Mouse (Mus musculus) cerebellum, adult 2 months (tissue): Measurements from ENCODE around the gene Tbce.

Experiments used
- CTCF ChIP-seq: fragments of 200-500 bp; IDR thresholded peaks from 2 replicates; pipeline ENCODE4 v1.5.1; 2011; ENCODE audit warnings: low read depth, mild to moderate bottlenecking, control low read depth, low read length, moderate library complexity, borderline replicate concordance; ENCODE audit not compliant: insufficient read depth
- POLR2A ChIP-seq: fragments of 200-500 bp; IDR thresholded peaks from 2 replicates; pipeline ENCODE4 v1.6.1; 2011; ENCODE audit warnings: low read length, control low read depth, borderline replicate concordance; ENCODE audit not compliant: insufficient read depth

DNA sequence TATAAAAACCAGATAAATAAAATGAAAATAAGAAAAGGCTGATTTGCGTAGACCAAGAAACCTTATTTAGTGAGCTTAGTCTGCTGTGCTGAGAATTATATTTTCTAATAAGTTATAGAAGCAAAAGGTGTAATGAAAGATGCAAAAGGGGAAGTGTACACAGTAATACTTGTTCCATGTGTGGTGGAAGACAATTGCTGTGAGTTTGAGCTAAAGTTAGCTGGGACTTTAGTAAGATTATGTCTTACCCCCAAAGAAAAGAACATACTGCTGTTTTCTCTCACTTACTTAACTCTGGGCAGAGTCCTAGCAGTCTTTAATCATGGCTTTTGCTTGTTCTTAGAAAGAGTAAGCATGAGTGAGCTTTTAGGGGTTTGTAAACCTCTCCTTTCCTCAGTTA, 34.9 kb upstream of the Tbce start:
- TF ChIP-seq CTCF (no peak), POLR2A (no peak)
